Mouse (Mus musculus) liver, postnatal 0 days (tissue): ENCODE results near the gene Trpv1. TPM values are rescaled to one million over a fixed set of nuclear protein-coding genes. Genes with fewer than 3 reads are reported as not detected.

Experiments
- ATAC-seq: fragments of 200-750 bp; cut with Nextera tagmentation; 2 replicates; pipeline ENCODE4 v1.8.0; 2017; ENCODE audit warnings: mild to moderate bottlenecking, moderate library complexity
- DNase-seq: peaks from one replicate; pipeline ENCODE4 v3.0.0-alpha.2; 2016
- H3K27ac ChIP-seq: fragments of 300-500 bp; sonication (generic); 2 replicates; pipeline ENCODE4 v1.5.1; 2014; ENCODE audit warnings: antibody characterized with exemption, moderate library complexity, mild to moderate bottlenecking, low read depth
- H3K27me3 ChIP-seq: fragments of 300-500 bp; sonication (generic); 2 replicates; pipeline ENCODE4 v1.6.1; 2014; ENCODE audit warnings: low read length, control low read depth, mixed read lengths; ENCODE audit not compliant: insufficient read depth
- H3K36me3 ChIP-seq: fragments of 300-500 bp; sonication (generic); replicated peaks from 2 replicates; pipeline ENCODE4 v1.6.1; 2014; ENCODE audit warnings: mild to moderate bottlenecking, control low read depth, low read length, moderate library complexity, mixed read lengths; ENCODE audit not compliant: insufficient read depth
- H3K4me1 ChIP-seq: fragments of 300-500 bp; sonication (generic); 2 replicates; pipeline ENCODE4 v1.6.1; 2014; ENCODE audit warnings: antibody characterized with exemption, mild to moderate bottlenecking, control low read depth; ENCODE audit not compliant: insufficient read depth
- H3K4me2 ChIP-seq: fragments of 300-500 bp; sonication (generic); 2 replicates; pipeline ENCODE4 v1.6.1; 2014; ENCODE audit warnings: low read depth, mild to moderate bottlenecking, low read length, moderate library complexity, mixed read lengths
- H3K4me3 ChIP-seq: fragments of 300-500 bp; sonication (generic); 2 replicates; pipeline ENCODE4 v1.5.1; 2014; ENCODE audit warnings: low read depth, low read length
- H3K9ac ChIP-seq: fragments of 300-500 bp; sonication (generic); replicated peaks from 2 replicates; pipeline ENCODE4 v1.6.1; 2014; ENCODE audit warnings: mild to moderate bottlenecking, moderate library complexity
- H3K9me3 ChIP-seq: fragments of 300-500 bp; sonication (generic); 2 replicates; pipeline ENCODE4 v1.6.1; 2016; ENCODE audit warnings: mild to moderate bottlenecking, control low read depth, low read length, mixed read lengths
- CTCF ChIP-seq: sonication (generic); IDR thresholded peaks from 2 replicates; pipeline ENCODE4 v1.5.1; 2016; ENCODE audit warnings: antibody characterized with exemption, low read depth
- EP300 ChIP-seq: IDR thresholded peaks from 2 replicates; pipeline ENCODE4 v1.6.1; 2016; ENCODE audit warnings: antibody characterized with exemption, low read depth, mild to moderate bottlenecking
- WGBS: fragments of 180-500 bp; shearing (Covaris S2); extraction: QIAGEN DNeasy Blood & Tissue Kit; methylation state at CpG from one replicate; pipeline ENCODE4 v1.1.7; 2014; ENCODE audit not compliant: insufficient replicate concordance; 5-methylcytosine and 5-hydroxymethylcytosine counted together
- polyA plus RNA-seq: library from polyadenylated mRNA; unstranded; fragments of >200 nt; fragmentation: Nextera tagmentation; extraction: Ambion mirVana; gene quantifications from 2 replicates; pipeline ENCODE4 v1.2.1, GENCODE M21; 2015

The Trpv1 gene
- polyA plus RNA-seq, 1 experiment from 2014 or later = 0.07 TPM

DNA sequence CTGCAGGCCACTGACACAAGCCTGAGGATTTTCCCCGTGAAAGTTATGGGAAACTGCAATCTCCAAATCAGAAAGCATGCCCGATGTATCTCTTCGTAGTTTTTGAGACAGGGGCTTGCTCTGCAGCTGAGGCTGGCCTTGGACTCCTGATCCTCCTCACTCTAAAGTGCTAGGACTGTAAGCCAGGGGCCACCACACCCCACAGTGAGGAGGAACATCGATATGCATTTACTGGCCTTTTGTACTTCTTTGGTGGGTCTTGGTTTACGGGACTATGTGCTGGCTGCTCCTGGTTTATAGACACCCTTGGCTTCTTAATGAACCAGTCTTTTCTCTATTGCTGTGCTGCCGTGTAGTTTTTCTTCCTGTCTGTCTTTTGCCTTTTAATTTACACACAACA lies 8.1 kb downstream of the Trpv1 start:
- Histone ChIP-seq H3K9ac (no peak overlapping the region), H3K27me3 (no peaks in the 10 kb centered on the region), H3K4me2 (no peak overlapping the region), H3K36me3 (no peaks in the 10 kb centered on the region), H3K27ac (no peak overlapping the region), H3K4me1 (no peaks in the 10 kb centered on the region), H3K9me3 (no peaks in the 10 kb centered on the region), H3K4me3 (no peak overlapping the region)
- ATAC-seq (no peak), DNase-seq (no peak)
- TF ChIP-seq EP300 (no peak), CTCF (no peak)
- 86% methylated on average over 6 of the region's 6 CpGs for WGBS

DNA sequence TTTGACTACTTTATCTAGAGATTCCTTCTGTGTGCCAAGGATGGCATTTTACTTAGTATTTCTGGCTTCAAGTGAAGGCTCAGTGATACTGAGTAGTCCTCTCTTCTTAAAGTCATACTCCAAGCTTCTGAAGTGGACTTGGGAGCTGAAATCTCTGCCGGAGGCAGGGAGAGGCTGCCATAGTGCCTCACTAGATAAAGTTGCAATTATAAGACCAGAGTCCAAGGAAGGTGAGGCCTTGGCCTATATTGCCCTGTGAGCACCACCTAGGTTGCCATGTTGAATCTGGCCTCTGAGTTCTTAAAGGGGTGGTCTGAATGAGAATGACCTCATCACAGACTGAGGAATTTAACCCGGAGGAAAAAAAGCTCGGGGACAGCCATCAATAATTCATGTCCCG lies 8.7 kb downstream of the Trpv1 start:
- Histone ChIP-seq H3K4me3 (no peak overlapping the region), H3K9ac (no peak overlapping the region), H3K27me3 (no peaks in the 10 kb centered on the region), H3K27ac (no peak overlapping the region), H3K4me2 (no peak overlapping the region), H3K36me3 (no peaks in the 10 kb centered on the region), H3K9me3 (no peaks in the 10 kb centered on the region), H3K4me1 (no peaks in the 10 kb centered on the region)
- no peak for ATAC-seq
- WGBS = 81% methylated on average over 4 of the region's 4 CpGs
- no peak for DNase-seq
- TF ChIP-seq CTCF (no peak), EP300 (no peak)

- DNase-seq (no peak), ATAC-seq (no peak)
- no peak overlapping the region for H3K9ac ChIP-seq
- WGBS = 66% methylated on average over 4 of the region's 4 CpGs
- H3K27ac ChIP-seq = no peak overlapping the region
- H3K4me3 ChIP-seq = no peak overlapping the region
- H3K4me2 ChIP-seq = no peak overlapping the region
- TF ChIP-seq CTCF (no peak), EP300 (no peak)
- H3K9me3 ChIP-seq = no peaks in the 10 kb centered on the region
- H3K4me1 ChIP-seq = no peaks in the 10 kb centered on the region
- no peaks in the 10 kb centered on the region for H3K36me3 ChIP-seq
- H3K27me3 ChIP-seq = no peaks in the 10 kb centered on the region
Observed at GRCm38 (mm10) chr11:73257362-73257945, 23.4 kb downstream of the Trpv1 start.

DNA sequence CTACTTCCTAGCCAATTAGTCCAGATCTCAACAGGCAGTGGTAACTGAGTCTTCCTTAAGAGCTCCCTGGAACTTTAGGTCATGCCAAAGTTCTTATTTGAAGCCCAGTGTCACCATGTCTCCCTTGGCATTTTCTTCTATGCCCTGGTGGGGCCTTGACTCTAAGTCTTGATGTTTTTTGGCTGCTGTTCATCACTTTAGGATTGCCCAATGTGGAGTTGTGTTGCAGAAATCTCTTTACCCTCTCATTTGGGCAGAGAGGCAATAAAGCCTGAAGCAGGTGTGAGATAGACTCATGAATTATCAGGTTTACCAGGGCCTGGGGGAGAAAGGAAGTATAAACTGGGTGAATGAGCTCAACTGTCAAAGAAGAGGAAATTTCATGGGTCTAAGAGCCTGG lies 24.6 kb downstream of the Trpv1 start:
- no peaks in the 10 kb centered on the region for H3K9me3 ChIP-seq
- H3K9ac ChIP-seq = no peak overlapping the region
- no peaks in the 10 kb centered on the region for H3K36me3 ChIP-seq
- no peaks in the 10 kb centered on the region for H3K4me1 ChIP-seq
- ATAC-seq (no peak), DNase-seq (no peak)
- TF ChIP-seq CTCF (no peak), EP300 (no peak)
- H3K27ac ChIP-seq = no peak overlapping the region
- H3K27me3 ChIP-seq = no peaks in the 10 kb centered on the region
- no peak overlapping the region for H3K4me3 ChIP-seq
- no peak overlapping the region for H3K4me2 ChIP-seq

DNA sequence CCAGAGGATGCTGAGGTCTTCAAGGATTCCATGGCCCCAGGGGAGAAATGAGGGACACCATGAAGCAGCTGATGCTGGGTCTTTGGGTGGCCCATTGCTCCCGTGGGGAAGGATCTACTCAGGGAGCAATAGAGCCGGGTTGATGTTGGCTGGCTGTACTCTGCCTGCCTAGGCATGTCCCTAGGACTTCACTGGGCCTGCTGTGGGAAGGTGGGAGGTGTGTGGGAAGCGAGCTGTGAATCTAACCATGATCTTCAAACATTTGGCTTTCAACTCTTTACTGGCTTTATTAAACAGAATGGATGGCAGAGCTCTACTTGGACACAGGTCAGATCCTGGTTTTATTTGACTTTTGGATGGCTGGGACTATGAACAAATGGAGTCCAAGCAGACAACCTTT lies 26.4 kb downstream of the Trpv1 start:
- DNase-seq (no peak), ATAC-seq (no peak)
- Histone ChIP-seq H3K27me3 (no peaks in the 10 kb centered on the region), H3K4me1 (no peaks in the 10 kb centered on the region), H3K36me3 (no peaks in the 10 kb centered on the region), H3K4me2 (no peak overlapping the region), H3K4me3 (no peak overlapping the region), H3K27ac (no peak overlapping the region), H3K9me3 (no peaks in the 10 kb centered on the region), H3K9ac (no peak overlapping the region)
- TF ChIP-seq CTCF = no peak
- TF ChIP-seq EP300 = no peak
- WGBS = 61% methylated on average over 3 of the region's 3 CpGs

DNA sequence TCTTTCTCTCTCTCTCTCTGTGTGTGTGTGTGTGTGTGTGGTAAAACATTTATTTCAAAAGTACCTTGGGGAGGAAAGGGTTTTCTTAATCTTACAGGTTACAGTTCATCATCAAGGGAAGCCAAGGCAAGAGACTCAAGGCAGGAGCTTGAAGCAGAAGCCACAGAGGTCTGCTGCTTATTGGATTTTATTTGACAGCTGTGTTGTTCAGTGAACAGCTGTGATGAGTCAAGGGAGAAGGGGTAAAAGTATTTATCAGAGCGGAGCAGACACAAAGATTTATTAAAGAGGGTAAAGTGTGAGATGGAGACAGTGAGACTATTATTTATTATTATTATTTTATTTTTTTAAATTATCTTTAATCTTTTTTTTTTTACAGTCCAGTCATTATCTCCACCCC lies 27.3 kb downstream of the Trpv1 start:
- Histone ChIP-seq H3K27ac (no peak overlapping the region), H3K4me2 (no peak overlapping the region), H3K9ac (no peak overlapping the region), H3K4me3 (no peak overlapping the region), H3K9me3 (no peaks in the 10 kb centered on the region), H3K36me3 (no peaks in the 10 kb centered on the region), H3K27me3 (no peaks in the 10 kb centered on the region), H3K4me1 (no peaks in the 10 kb centered on the region; the same call in 1 of the 2 replicates)
- WGBS = 74% methylated on average over 1 of the region's 1 CpGs
- TF ChIP-seq EP300 (no peak), CTCF (no peak)
- ATAC-seq = no peak
- DNase-seq = no peak

DNA sequence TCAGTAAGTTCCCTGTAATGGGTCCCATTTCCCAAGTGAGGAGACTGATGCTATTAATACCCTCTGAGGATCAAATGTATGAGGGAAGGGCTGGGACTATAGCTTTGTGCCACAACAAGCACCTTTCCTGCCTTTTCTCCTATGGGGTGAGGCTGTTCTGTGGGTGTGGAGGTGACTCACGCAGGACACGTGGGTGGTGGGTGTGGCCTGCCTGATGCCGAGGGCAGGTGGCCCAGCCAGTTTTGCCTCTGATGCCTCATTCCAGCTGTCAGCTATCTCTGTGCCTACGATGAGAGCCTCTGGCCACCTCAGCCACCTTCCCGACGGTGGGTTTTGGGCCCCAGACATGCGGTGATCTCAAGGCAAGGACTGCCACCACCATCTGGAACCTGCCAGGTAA lies 33.2 kb downstream of the Trpv1 start, which contains the start of gene Trpv3:
Gene Trpv3, plus strand, starts transcription at position 122 of the 400 bp plus-strand sequence.
- no peak within 1 kb of the TSS for H3K9ac ChIP-seq
- ATAC-seq = no peak
- 84% methylated on average over 7 of the region's 7 CpGs for WGBS

More for the DNA sequence above, 33.2 kb downstream of the Trpv1 start, which contains the start of gene Trpv3:
- H3K4me1 ChIP-seq = no peaks in the 10 kb centered on the region; the same call in 1 of the 2 replicates
- H3K27me3 ChIP-seq = no peaks in the 10 kb centered on the region
- DNase-seq = no peak
- H3K4me2 ChIP-seq = no peak within 1 kb of the TSS
- no peak for TF ChIP-seq EP300
- TF ChIP-seq CTCF = no peak
- no peak within 1 kb of the TSS for H3K4me3 ChIP-seq
- no peaks in the 10 kb centered on the region for H3K9me3 ChIP-seq
- H3K36me3 ChIP-seq = no peaks in the 10 kb centered on the region
- no peak within 1 kb of the TSS for H3K27ac ChIP-seq
